Mouse (Mus musculus) bone marrow, adult 2 months (tissue): Measurements from ENCODE around the gene Med15. TPM values are rescaled to one million over a fixed set of nuclear protein-coding genes. Genes with fewer than 3 reads are reported as not detected.

ENCODE experiments used
- H3K27ac ChIP-seq: fragments of 200-500 bp; 2 replicates; pipeline ENCODE4 v1.5.1; 2012; ENCODE audit warnings: low read depth, mild to moderate bottlenecking, control low read depth, inconsistent platforms, low read length; ENCODE audit not compliant: control insufficient read depth, poor library complexity, insufficient read depth
- H3K4me1 ChIP-seq: fragments of 200-500 bp; 2 replicates; pipeline ENCODE4 v1.6.1; 2011; ENCODE audit warnings: low read length; ENCODE audit not compliant: control insufficient read depth, insufficient read depth
- H3K4me3 ChIP-seq: fragments of 200-500 bp; replicated peaks from 2 replicates; pipeline ENCODE3; 2011; ENCODE audit warnings: mild to moderate bottlenecking, low read depth, low read length, control low read depth; ENCODE audit not compliant: control insufficient read depth
- CTCF ChIP-seq: fragments of 200-500 bp; IDR thresholded peaks from 2 replicates; pipeline ENCODE4 v1.5.1; 2011; ENCODE audit warnings: low read length, control low read depth; ENCODE audit not compliant: control insufficient read depth, insufficient read depth
- POLR2A ChIP-seq: fragments of 200-500 bp; IDR thresholded peaks from 2 replicates; pipeline ENCODE4 v1.6.1; 2011; ENCODE audit warnings: low read depth, mild to moderate bottlenecking, control low read depth, low read length, borderline replicate concordance; ENCODE audit not compliant: control insufficient read depth
- WGBS: fragments of 180-500 bp; shearing (Covaris S2); methylation state at CpG from one replicate; pipeline ENCODE4 v1.1.7; 2018; 5-methylcytosine and 5-hydroxymethylcytosine counted together
- polyA plus RNA-seq: library from polyadenylated mRNA; stranded (reverse); fragments of >200 nt; gene quantifications from 2 replicates; pipeline ENCODE4 v1.2.4, GENCODE M21; 2011; ENCODE audit warnings: low replicate concordance; ENCODE audit not compliant: missing spikeins, insufficient read depth, insufficient read length

Gene Med15
- 22.5 and 38.0 TPM in 2 replicates for polyA plus RNA-seq

GRCm38 (mm10) chr16:17732841-17733340 lies at the start of gene Med15:
TSS of gene Med15 (minus strand) at chr16:17732891.
- H3K27ac ChIP-seq: no peak within 1 kb of the TSS
- H3K4me1 ChIP-seq: no peaks in the 10 kb centered on the region
- 42% methylated on average over 3 of the region's 3 CpGs for WGBS
- no peak within 1 kb of the TSS for H3K4me3 ChIP-seq
- TF ChIP-seq POLR2A (no peak), CTCF (no peak)

- TF ChIP-seq POLR2A (no peak), CTCF (no peak)
- Histone ChIP-seq H3K4me1 (no peaks in the 10 kb centered on the region), H3K4me3 (no peak overlapping the region), H3K27ac (no peak overlapping the region)
- WGBS: 76% methylated on average over 1 of the region's 1 CpGs
Observed at GRCm38 (mm10) chr16:17779692-17780091, 47.0 kb upstream of the Med15 start.

- H3K4me1 ChIP-seq: no peaks in the 10 kb centered on the region
- WGBS: 54% methylated on average over 4 of the region's 4 CpGs
- TF ChIP-seq CTCF (no peak), POLR2A (no peak)
- H3K27ac ChIP-seq: no peak overlapping the region
- H3K4me3 ChIP-seq: no peak overlapping the region
Observed at GRCm38 (mm10) chr16:17778223-17778622, 45.5 kb upstream of the Med15 start.

GRCm38 (mm10) chr16:17776828-17777227 lies 44.1 kb upstream of the Med15 start:
- H3K4me3 ChIP-seq: no peak overlapping the region
- no peaks in the 10 kb centered on the region for H3K4me1 ChIP-seq
- peak; percentile 43 for TF ChIP-seq CTCF
- TF ChIP-seq POLR2A: no peak
- no peak overlapping the region for H3K27ac ChIP-seq
- 75% methylated on average over 11 of the region's 11 CpGs for WGBS

GRCm38 (mm10) chr16:17771117-17771865 lies 38.6 kb upstream of the Med15 start:
- H3K4me1 ChIP-seq: no peaks in the 10 kb centered on the region
- 71% methylated on average over 4 of the region's 4 CpGs for WGBS
- TF ChIP-seq CTCF: no peak
- TF ChIP-seq POLR2A: no peak
- no peak overlapping the region for H3K27ac ChIP-seq
- no peak overlapping the region for H3K4me3 ChIP-seq

GRCm38 (mm10) chr16:17768834-17769233 lies 36.1 kb upstream of the Med15 start:
- Histone ChIP-seq H3K4me3 (no peak overlapping the region), H3K4me1 (no peaks in the 10 kb centered on the region), H3K27ac (no peak overlapping the region)
- WGBS: 64% methylated on average over 7 of the region's 7 CpGs
- TF ChIP-seq POLR2A (no peak), CTCF (no peak)

GRCm38 (mm10) chr16:17764108-17764511 lies 31.4 kb upstream of the Med15 start:
- TF ChIP-seq POLR2A (no peak), CTCF (no peak)
- H3K4me1 ChIP-seq: peaks cover 2% of the 10 kb centered on the region
- WGBS: 72% methylated on average over 4 of the region's 4 CpGs
- H3K27ac ChIP-seq: no peak overlapping the region
- H3K4me3 ChIP-seq: no peak overlapping the region

GRCm38 (mm10) chr16:17761074-17761473 lies 28.4 kb upstream of the Med15 start:
- TF ChIP-seq CTCF (no peak), POLR2A (no peak)
- 25% methylated on average over 1 of the region's 1 CpGs for WGBS
- H3K4me3 ChIP-seq: no peak overlapping the region
- H3K27ac ChIP-seq: no peak overlapping the region
- peaks cover 2% of the 10 kb centered on the region for H3K4me1 ChIP-seq

- WGBS: 50% methylated on average over 8 of the region's 8 CpGs
- no peak overlapping the region for H3K27ac ChIP-seq
- H3K4me3 ChIP-seq: no peak overlapping the region
- TF ChIP-seq POLR2A (no peak), CTCF (peak; percentile 65)
- H3K4me1 ChIP-seq: peaks cover 2% of the 10 kb centered on the region
Observed at GRCm38 (mm10) chr16:17760657-17761056, 28.0 kb upstream of the Med15 start.

GRCm38 (mm10) chr16:17759813-17760321 lies 27.2 kb upstream of the Med15 start:
- TF ChIP-seq CTCF (no peak), POLR2A (no peak)
- no peak overlapping the region; the same call in 1 of the 2 replicates for H3K27ac ChIP-seq
- peak overlapping the region; percentile 65 for H3K4me3 ChIP-seq
- peaks cover 2% of the 10 kb centered on the region for H3K4me1 ChIP-seq
- under 1% methylated on average over 54 of the region's 54 CpGs for WGBS
